Mouse (Mus musculus) limb, embryonic 11.5 days (tissue): Measurements from ENCODE around the gene Gm5741. TPM values are rescaled to one million over a fixed set of nuclear protein-coding genes. Genes with fewer than 3 reads are reported as not detected.

Experiments
- ATAC-seq: fragments of 200-750 bp; cut with Nextera tagmentation; 2 replicates; pipeline ENCODE4 v1.8.0; 2017; ENCODE audit warnings: low read depth; ENCODE audit not compliant: insufficient number of reproducible peaks, low FRiP score, low TSS enrichment
- DNase-seq: peaks from one replicate; pipeline ENCODE4 v3.0.0-alpha.2; 2015; ENCODE audit warnings: low spot score
- H3K27ac ChIP-seq: fragments of 300-500 bp; sonication (generic); replicated peaks from 2 replicates; pipeline ENCODE4 v1.5.1; 2014; ENCODE audit warnings: low read depth, mild to moderate bottlenecking, low read length
- H3K27me3 ChIP-seq: fragments of 300-500 bp; sonication (generic); 2 replicates; pipeline ENCODE4 v1.6.1; 2014; ENCODE audit warnings: mild to moderate bottlenecking, low read length, mixed read lengths; ENCODE audit not compliant: control insufficient read depth, insufficient read depth
- H3K36me3 ChIP-seq: fragments of 300-500 bp; sonication (generic); 2 replicates; pipeline ENCODE4 v1.6.1; 2014; ENCODE audit warnings: mild to moderate bottlenecking, low read length, moderate library complexity, mixed read lengths; ENCODE audit not compliant: control insufficient read depth, insufficient read depth
- H3K4me1 ChIP-seq: fragments of 300-500 bp; sonication (generic); 2 replicates; pipeline ENCODE4 v1.6.1; 2014; ENCODE audit warnings: low read length, mixed read lengths; ENCODE audit not compliant: control insufficient read depth, insufficient read depth
- H3K4me2 ChIP-seq: fragments of 300-500 bp; sonication (generic); 2 replicates; pipeline ENCODE4 v1.6.1; 2014; ENCODE audit warnings: low read depth, mild to moderate bottlenecking, moderate library complexity; ENCODE audit not compliant: severe bottlenecking
- H3K4me3 ChIP-seq: fragments of 300-500 bp; sonication (generic); 2 replicates; pipeline ENCODE4 v1.5.1; 2014; ENCODE audit warnings: low read depth, low read length
- H3K9ac ChIP-seq: fragments of 300-500 bp; sonication (generic); 2 replicates; pipeline ENCODE4 v1.6.1; 2014; ENCODE audit warnings: mild to moderate bottlenecking, low read length
- H3K9me3 ChIP-seq: fragments of 300-500 bp; sonication (generic); 2 replicates; pipeline ENCODE4 v1.6.1; 2016; ENCODE audit warnings: low read length; ENCODE audit not compliant: control insufficient read depth
- WGBS: fragments of 180-500 bp; shearing (Covaris S2); extraction: QIAGEN DNeasy Blood & Tissue Kit; methylation state at CpG from one replicate; pipeline ENCODE4 v1.1.7; 2014; 5-methylcytosine and 5-hydroxymethylcytosine counted together
- polyA plus RNA-seq: library from polyadenylated mRNA; unstranded; fragments of >200 nt; fragmentation: Nextera tagmentation; extraction: Ambion mirVana; gene quantifications from 2 replicates; pipeline ENCODE4 v1.2.1, GENCODE M21; 2014

Gene Gm5741
- polyA plus RNA-seq, 1 experiment from 2014 or later: not detected

DNA sequence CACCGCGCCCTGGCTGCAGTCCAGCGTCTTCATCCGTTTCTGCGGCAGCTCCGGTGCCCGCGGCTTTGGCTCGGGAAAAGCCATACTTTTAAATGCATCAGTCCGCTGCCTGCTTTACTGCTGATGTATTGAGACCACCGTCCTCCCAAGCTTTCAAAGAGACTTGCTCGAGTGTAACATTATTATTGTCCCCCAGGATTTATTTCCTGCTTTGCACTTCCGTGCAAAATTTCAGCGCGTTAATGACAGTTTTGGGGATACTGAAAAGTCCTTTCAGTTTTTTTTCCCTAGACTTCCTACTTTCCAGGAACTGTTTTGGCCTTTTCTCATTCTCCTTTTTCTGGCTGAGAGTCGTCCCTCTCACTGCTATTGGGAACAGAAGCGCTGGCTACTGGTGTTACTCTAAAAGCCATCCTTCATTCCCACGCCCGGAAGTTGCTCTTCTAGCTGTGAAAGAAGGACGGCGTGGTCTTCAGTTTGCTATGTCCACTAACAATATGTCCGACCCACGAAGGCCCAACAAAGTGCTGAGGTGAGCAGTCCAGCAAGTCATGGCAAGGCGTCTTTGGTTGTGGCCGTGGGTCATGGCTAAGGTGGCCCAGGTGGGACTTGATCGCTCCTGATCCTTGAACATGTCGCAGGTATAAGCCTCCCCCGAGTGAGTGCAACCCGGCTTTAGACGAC, 12.9 kb upstream of the Gm5741 start, which contains the start of gene Wdr83os:
Gene Wdr83os (plus strand): TSS at position 209 of the 684 bp plus-strand sequence.
- peak within 1 kb of the TSS; percentile 82 for H3K4me3 ChIP-seq
- no peaks in the 10 kb centered on the region for H3K9me3 ChIP-seq
- H3K9ac ChIP-seq: peak within 1 kb of the TSS; percentile 83
- no peaks in the 10 kb centered on the region for H3K27me3 ChIP-seq
- DNase-seq (peak; percentile 75), ATAC-seq (peak; percentile 2; the same call in 1 of the 2 replicates)
- H3K27ac ChIP-seq: no peak within 1 kb of the TSS; the same call in 1 of the 2 replicates
- WGBS: under 1% methylated on average over 30 of the region's 30 CpGs
- H3K4me1 ChIP-seq: peaks cover 12% of the 10 kb centered on the region; the same call in 1 of the 2 replicates
- H3K4me2 ChIP-seq: peak within 1 kb of the TSS; percentile 75
- H3K36me3 ChIP-seq: peaks cover 4% of the 10 kb centered on the region

DNA sequence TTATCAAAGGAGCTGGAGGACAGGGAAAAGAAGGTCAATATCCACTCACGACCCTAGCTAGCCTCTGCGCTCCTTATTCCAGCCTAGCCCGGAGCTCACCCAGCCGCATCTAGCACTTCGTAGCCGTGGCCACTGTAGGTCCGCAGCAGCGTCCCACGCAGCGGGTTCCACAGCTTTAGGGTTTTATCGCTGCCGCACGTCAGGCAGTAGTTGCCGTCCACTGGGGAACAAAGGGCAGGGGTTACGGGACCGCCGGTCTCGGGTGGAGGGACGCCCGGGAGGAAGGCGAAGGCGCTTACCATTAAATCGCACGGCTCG, 12.4 kb upstream of the Gm5741 start:
- no peak overlapping the region; the same call in 1 of the 2 replicates for H3K27ac ChIP-seq
- H3K36me3 ChIP-seq: peaks cover 5% of the 10 kb centered on the region; the same call in 1 of the 2 replicates
- 1% methylated on average over 25 of the region's 25 CpGs for WGBS
- no peaks in the 10 kb centered on the region for H3K27me3 ChIP-seq
- peak overlapping the region; percentile 75 for H3K4me2 ChIP-seq
- peak overlapping the region; percentile 82 for H3K4me3 ChIP-seq
- ATAC-seq (no peak), DNase-seq (no peak)
- H3K9ac ChIP-seq: peak overlapping the region; percentile 83
- peaks cover 12% of the 10 kb centered on the region; the same call in 1 of the 2 replicates for H3K4me1 ChIP-seq
- H3K9me3 ChIP-seq: no peaks in the 10 kb centered on the region

DNA sequence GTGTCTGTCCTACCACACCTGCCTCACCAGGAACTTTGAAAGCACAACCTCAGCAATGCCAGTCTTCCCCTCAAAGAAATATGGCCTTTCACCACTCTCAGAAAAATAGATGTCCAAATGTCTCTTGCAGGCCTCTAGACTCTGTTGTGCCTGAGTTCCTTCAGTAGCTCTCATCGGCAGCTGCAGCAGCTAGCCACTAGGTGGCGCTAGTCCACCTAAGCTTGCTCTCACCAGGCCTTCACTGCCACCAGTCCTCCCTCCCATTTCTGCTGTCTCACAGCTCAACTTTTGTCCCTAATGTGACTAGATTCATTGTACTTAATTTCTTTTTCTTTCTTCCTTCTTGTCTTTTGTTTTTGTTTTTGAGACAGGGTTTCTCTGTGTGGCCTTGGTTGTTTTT, 9.2 kb upstream of the Gm5741 start:
- ATAC-seq (no peak), DNase-seq (peak; percentile 87)
- WGBS: 0% methylated on average over 2 of the region's 2 CpGs
- Histone ChIP-seq H3K27me3 (no peaks in the 10 kb centered on the region), H3K9me3 (no peaks in the 10 kb centered on the region), H3K36me3 (peaks cover 8% of the 10 kb centered on the region; the same call in 1 of the 2 replicates), H3K4me2 (no peak overlapping the region), H3K4me3 (no peak overlapping the region), H3K4me1 (peaks cover 7% of the 10 kb centered on the region; the same call in 1 of the 2 replicates), H3K27ac (no peak overlapping the region), H3K9ac (no peak overlapping the region)

DNA sequence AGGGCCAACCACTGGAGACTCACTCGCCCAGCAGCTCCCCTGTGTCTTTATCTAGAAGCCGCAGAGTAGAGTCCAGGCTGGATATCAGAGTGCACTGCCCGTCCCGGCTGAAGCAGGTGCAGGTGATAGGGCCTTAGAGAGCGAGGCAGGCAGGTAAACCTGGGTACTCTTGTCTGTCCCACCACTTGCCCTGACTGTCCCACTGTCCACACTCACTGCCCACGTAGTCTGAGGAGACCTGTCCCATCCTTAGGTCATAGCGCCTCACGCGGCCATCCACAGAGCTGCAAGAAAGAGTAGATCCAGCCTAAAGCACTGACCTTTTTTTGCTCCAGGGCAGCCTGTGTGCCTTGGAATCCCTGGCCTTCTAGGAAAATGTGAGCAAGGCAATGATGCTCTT, 8.2 kb upstream of the Gm5741 start:
- WGBS: 79% methylated on average over 9 of the region's 9 CpGs
- H3K9ac ChIP-seq: no peak overlapping the region
- ATAC-seq: no peak
- 0 out of 2 replicates have a peak, but pooled peaks cover 3% of the 10 kb centered on the region for H3K4me1 ChIP-seq
- H3K27me3 ChIP-seq: no peaks in the 10 kb centered on the region
- peak; percentile 43 for DNase-seq
- no peak overlapping the region for H3K4me3 ChIP-seq
- peaks cover 8% of the 10 kb centered on the region; the same call in 1 of the 2 replicates for H3K36me3 ChIP-seq
- H3K27ac ChIP-seq: no peak overlapping the region
- H3K9me3 ChIP-seq: no peaks in the 10 kb centered on the region
- H3K4me2 ChIP-seq: no peak overlapping the region

DNA sequence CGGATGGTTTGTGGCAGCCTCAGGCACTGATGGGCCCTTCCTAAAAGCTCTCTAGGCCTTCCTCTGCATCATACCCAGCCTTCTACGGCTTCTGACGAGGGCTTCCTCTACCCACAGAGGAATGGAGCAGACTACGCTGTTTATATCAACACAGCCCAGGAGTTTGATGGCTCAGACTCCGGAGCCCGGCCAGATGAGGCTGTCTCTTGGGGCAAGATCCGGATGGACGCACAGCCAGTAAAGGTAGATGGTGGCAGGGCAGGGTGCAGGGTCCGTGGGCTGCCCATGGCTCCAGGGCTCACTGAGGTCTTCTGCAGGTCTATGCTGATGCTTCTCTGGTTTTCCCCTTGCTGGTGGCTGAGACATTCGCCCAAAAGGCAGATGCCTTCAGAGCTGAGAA, 6.8 kb upstream of the Gm5741 start:
- Histone ChIP-seq H3K4me3 (no peak overlapping the region), H3K4me2 (no peak overlapping the region), H3K9me3 (no peaks in the 10 kb centered on the region), H3K4me1 (0 out of 2 replicates have a peak, but pooled peaks cover under 1% of the 10 kb centered on the region), H3K9ac (no peak overlapping the region), H3K36me3 (peaks cover 8% of the 10 kb centered on the region; the same call in 1 of the 2 replicates), H3K27ac (no peak overlapping the region), H3K27me3 (no peaks in the 10 kb centered on the region)
- no peak for ATAC-seq
- no peak for DNase-seq
- 94% methylated on average over 10 of the region's 10 CpGs for WGBS

DNA sequence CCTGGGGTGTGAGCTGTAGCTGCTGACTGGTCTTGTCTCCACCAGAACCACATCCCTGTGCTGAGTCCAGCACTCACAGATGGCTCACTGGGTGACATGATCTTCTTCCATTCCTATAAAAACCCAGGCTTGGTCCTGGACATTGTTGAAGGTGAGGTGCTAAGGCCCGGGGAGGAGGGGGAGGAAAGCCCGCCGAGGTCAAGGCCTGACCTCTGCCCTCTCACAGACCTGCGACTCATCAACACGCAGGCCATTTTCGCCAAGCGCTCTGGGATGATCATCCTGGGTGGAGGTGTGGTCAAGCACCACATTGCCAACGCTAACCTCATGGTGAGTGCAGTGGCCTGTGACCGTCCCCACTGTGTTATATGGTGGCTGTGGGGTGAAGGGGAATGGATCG, 6.4 kb upstream of the Gm5741 start:
- WGBS: 80% methylated on average over 10 of the region's 10 CpGs
- H3K4me3 ChIP-seq: no peak overlapping the region

DNA sequence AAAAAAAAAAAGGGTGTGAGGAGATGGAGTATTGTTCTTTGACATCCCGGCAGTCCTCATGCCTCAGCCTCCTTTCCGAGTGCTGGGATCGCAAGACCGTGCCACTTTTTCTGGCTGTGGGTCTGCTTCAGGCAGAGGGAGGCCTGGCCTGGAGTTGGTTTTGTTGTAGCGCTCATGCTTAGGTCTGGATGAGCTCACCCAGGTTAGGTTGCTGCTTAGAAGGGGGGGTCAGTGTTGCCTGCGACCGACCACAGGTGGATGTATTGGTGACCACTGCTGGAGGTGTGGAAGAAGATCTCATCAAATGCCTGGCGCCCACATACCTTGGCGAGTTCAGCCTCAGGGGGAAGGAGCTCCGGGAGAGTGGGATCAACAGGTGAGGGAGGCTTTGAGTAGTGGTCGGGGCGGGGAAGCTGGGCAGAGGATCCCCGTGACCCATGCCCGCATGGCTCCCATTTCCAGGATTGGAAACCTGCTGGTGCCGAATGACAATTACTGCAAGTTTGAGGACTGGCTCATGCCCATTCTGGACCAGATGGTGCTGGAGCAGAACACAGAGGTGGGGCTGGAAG, 5.3 kb upstream of the Gm5741 start:
- Histone ChIP-seq H3K9me3 (no peaks in the 10 kb centered on the region), H3K27me3 (no peaks in the 10 kb centered on the region), H3K4me3 (no peak overlapping the region), H3K9ac (no peak overlapping the region), H3K36me3 (peaks cover 8% of the 10 kb centered on the region; the same call in 1 of the 2 replicates), H3K27ac (no peak overlapping the region), H3K4me2 (no peak overlapping the region), H3K4me1 (no peaks in the 10 kb centered on the region)
- 89% methylated on average over 15 of the region's 15 CpGs for WGBS
- no peak for ATAC-seq
- no peak for DNase-seq

More for the DNA sequence above, 6.4 kb upstream of the Gm5741 start:
- no peak for ATAC-seq
- H3K9ac ChIP-seq: no peak overlapping the region
- no peak for DNase-seq
- peaks cover 8% of the 10 kb centered on the region; the same call in 1 of the 2 replicates for H3K36me3 ChIP-seq
- H3K4me1 ChIP-seq: no peaks in the 10 kb centered on the region
- H3K27me3 ChIP-seq: no peaks in the 10 kb centered on the region
- H3K4me2 ChIP-seq: no peak overlapping the region
- no peaks in the 10 kb centered on the region for H3K9me3 ChIP-seq
- H3K27ac ChIP-seq: no peak overlapping the region

DNA sequence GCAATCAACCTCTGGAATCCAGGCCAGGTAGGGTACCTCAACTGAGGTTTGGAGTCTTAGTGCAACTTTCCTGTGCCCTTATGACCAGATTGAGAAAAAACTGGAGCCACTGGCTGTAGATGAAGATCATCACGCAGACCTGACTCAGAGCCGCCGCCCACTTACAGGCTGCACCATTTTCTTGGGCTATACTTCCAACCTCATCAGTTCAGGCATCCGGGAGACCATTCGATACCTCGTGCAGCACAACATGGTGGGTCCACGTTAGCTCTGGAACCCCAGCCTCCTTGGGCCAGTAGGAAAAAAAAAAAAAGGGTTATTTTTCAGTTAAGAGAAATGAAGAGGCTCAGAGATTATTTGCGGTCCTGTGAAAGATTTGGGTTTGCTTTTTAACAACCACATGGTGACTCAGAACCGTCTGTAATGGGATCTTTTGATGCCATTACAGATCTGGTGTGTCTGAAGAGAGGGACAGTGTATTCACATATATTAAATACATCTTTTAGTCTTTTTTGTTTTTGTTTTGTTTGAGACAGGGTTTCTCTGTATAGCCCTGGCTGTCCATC, 4.7 kb upstream of the Gm5741 start:
- Histone ChIP-seq H3K4me2 (peak overlapping the region; percentile 64), H3K4me1 (no peaks in the 10 kb centered on the region), H3K27me3 (no peaks in the 10 kb centered on the region), H3K27ac (peak overlapping the region; percentile 91; the same call in 1 of the 2 replicates), H3K36me3 (peaks cover 8% of the 10 kb centered on the region; the same call in 1 of the 2 replicates), H3K9ac (peak overlapping the region; percentile 74), H3K4me3 (peak overlapping the region; percentile 90), H3K9me3 (no peaks in the 10 kb centered on the region)
- DNase-seq (no peak), ATAC-seq (0 out of 2 replicates have a peak, but pooled peaks have one; percentile 10)
- 36% methylated on average over 9 of the region's 9 CpGs for WGBS
